Mouse (Mus musculus): ENCODE results near the gene Sirpa. TPM values are rescaled to one million over a fixed set of nuclear protein-coding genes. Genes with fewer than 3 reads are reported as not detected.

Gene Sirpa
- total RNA-seq (2012; rRNA removed): 6.5 and 8.3 TPM in 2 replicates

DNA sequence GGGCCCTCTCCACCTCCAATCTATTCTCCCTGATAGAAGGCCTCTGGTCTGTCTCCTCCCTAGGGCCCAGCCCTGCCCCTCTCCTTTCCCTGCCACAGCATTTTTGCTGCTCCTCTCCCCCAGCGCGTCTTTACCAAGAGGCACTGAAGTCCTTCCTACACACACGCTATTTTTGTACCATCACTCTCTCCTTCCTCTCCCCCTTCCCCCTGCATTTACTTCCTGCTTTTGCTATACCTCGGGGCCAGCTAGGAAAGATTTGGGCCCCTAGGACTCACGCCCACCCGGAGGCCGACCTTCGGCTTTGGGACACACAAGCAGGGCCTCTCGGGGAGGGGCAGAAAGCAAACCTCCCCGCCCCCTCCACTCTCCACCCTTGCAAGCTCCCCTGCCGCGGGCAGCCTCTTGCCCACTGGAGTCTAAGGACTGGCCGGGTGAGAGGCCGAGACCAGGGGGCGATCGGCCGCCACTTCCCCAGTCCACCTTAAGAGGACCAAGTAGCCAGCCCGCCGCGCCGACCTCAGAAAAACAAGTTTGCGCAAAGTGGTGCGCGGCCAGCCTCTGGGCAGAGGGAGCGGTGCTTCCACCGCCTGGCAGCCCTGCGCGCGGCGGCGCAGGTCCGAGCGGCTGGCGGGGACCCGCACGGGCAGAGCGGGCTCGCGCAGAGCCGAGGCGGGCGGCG lies at the start of gene Sirpa:
Gene Sirpa, plus strand, starts transcription at position 377 of the 682 bp plus-strand sequence.
- Histone ChIP-seq H3K4me1 (ENCODE audit: control insufficient read depth in 2 of 2, insufficient read depth in 2 of 2, low read length in 2 of 2, poor library complexity in 1 of 2) (peaks cover 3 to 7% of the 10 kb centered on the region in 2 experiments), H3K9me3 (ENCODE audit: control insufficient read depth, insufficient read depth, low read depth, low read length) (no peaks in the 10 kb centered on the region), H3K36me3 (ENCODE audit: control insufficient read depth, insufficient read depth, low read length, poor library complexity, severe bottlenecking) (no peaks in the 10 kb centered on the region), H3K27ac (ENCODE audit: insufficient read depth, low read depth, low read length, poor library complexity, severe bottlenecking) (no peak within 1 kb of the TSS), H3K9ac (ENCODE audit: insufficient read depth, low read depth, low read length, poor library complexity, severe bottlenecking) (peak within 1 kb of the TSS; percentile 83), H3K4me3 (ENCODE audit: insufficient read depth in 1 of 2, low read depth in 1 of 2, low read length in 2 of 2, poor library complexity in 1 of 2, severe bottlenecking in 1 of 2) (peak within 1 kb of the TSS; percentile 89 to 96)
- in situ Hi-C loops (cut with MboI; ENCODE audit: low sequenced_read_pairs in 2 of 2, unreplicated experiment in 2 of 2): no loop called here
- no peak for DNase-seq (ENCODE audit: low read depth, low spot score)
- TF ChIP-seq HCFC1 (IDR thresholded peaks at IDR 0.05; ENCODE audit: borderline replicate concordance, insufficient read depth, low read length): no peak
- no peak for TF ChIP-seq ZC3H11A (IDR thresholded peaks at IDR 0.05; ENCODE audit: borderline replicate concordance, low read depth, low read length)
- TF ChIP-seq MAFK (IDR thresholded peaks at IDR 0.05; ENCODE audit: insufficient read depth, low read depth, low read length): no peak
- TF ChIP-seq CHD2 (IDR thresholded peaks at IDR 0.05; ENCODE audit: low read depth, low read length): no peak
- TF ChIP-seq ZNF384 (IDR thresholded peaks at IDR 0.05; ENCODE audit: low read depth, low read length): no peak

DNA sequence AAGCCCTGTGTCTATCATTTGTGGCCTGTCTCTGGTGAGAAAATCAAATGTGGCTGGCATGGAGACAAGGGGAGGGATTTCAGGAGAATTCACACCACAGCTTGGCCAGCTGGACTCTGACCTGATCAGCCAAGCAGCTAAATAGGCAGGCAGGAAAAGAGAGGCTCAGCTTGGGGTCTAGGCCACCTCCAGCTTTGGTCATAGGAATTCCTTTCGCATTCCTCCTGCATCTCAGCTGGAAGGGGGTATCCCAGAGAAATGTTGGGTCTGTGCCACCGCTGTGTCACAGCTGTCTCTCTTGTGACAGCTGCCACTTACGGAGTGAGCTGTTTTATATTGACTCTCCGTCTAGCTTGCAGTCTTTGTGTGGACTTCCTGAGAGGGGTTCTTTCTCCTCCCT lies 48.2 kb upstream of the Sirpa start:
- in situ Hi-C loops (cut with MboI; ENCODE audit: low sequenced_read_pairs in 2 of 2, unreplicated experiment in 2 of 2): no loop called here
- no peak overlapping the region for H3K4me3 ChIP-seq (ENCODE audit: insufficient read depth in 1 of 2, low read depth in 1 of 2, low read length in 2 of 2, poor library complexity in 1 of 2, severe bottlenecking in 1 of 2)
- no peaks in the 10 kb centered on the region for H3K36me3 ChIP-seq (ENCODE audit: control insufficient read depth, insufficient read depth, low read length, poor library complexity, severe bottlenecking)
- no peak overlapping the region for H3K27ac ChIP-seq (ENCODE audit: insufficient read depth, low read depth, low read length, poor library complexity, severe bottlenecking)
- H3K9me3 ChIP-seq (ENCODE audit: control insufficient read depth, insufficient read depth, low read depth, low read length): no peaks in the 10 kb centered on the region
- H3K4me1 ChIP-seq (ENCODE audit: control insufficient read depth in 2 of 2, insufficient read depth in 2 of 2, low read length in 2 of 2, poor library complexity in 1 of 2): no peaks in the 10 kb centered on the region
- TF ChIP-seq HCFC1 (IDR thresholded peaks at IDR 0.05; ENCODE audit: borderline replicate concordance, insufficient read depth, low read length) (no peak), CHD2 (IDR thresholded peaks at IDR 0.05; ENCODE audit: low read depth, low read length) (no peak), ZC3H11A (IDR thresholded peaks at IDR 0.05; ENCODE audit: borderline replicate concordance, low read depth, low read length) (no peak), ZNF384 (IDR thresholded peaks at IDR 0.05; ENCODE audit: low read depth, low read length) (no peak), MAFK (IDR thresholded peaks at IDR 0.05; ENCODE audit: insufficient read depth, low read depth, low read length) (no peak)
- no peak overlapping the region for H3K9ac ChIP-seq (ENCODE audit: insufficient read depth, low read depth, low read length, poor library complexity, severe bottlenecking)
- no peak for DNase-seq (ENCODE audit: low read depth, low spot score)

GRCm38 (mm10) chr2:129544919-129545318 lies 47.7 kb upstream of the Sirpa start:
- TF ChIP-seq CHD2 (IDR thresholded peaks at IDR 0.05; ENCODE audit: low read depth, low read length): no peak
- TF ChIP-seq MAFK (IDR thresholded peaks at IDR 0.05; ENCODE audit: insufficient read depth, low read depth, low read length): no peak
- no peak for TF ChIP-seq ZC3H11A (IDR thresholded peaks at IDR 0.05; ENCODE audit: borderline replicate concordance, low read depth, low read length)
- no peak for TF ChIP-seq HCFC1 (IDR thresholded peaks at IDR 0.05; ENCODE audit: borderline replicate concordance, insufficient read depth, low read length)
- TF ChIP-seq ZNF384 (IDR thresholded peaks at IDR 0.05; ENCODE audit: low read depth, low read length): no peak
- Histone ChIP-seq H3K4me1 (ENCODE audit: control insufficient read depth in 2 of 2, insufficient read depth in 2 of 2, low read length in 2 of 2, poor library complexity in 1 of 2) (no peaks in the 10 kb centered on the region), H3K36me3 (ENCODE audit: control insufficient read depth, insufficient read depth, low read length, poor library complexity, severe bottlenecking) (no peaks in the 10 kb centered on the region), H3K27ac (ENCODE audit: insufficient read depth, low read depth, low read length, poor library complexity, severe bottlenecking) (no peak overlapping the region), H3K4me3 (ENCODE audit: insufficient read depth in 1 of 2, low read depth in 1 of 2, low read length in 2 of 2, poor library complexity in 1 of 2, severe bottlenecking in 1 of 2) (no peak overlapping the region), H3K9ac (ENCODE audit: insufficient read depth, low read depth, low read length, poor library complexity, severe bottlenecking) (no peak overlapping the region), H3K9me3 (ENCODE audit: control insufficient read depth, insufficient read depth, low read depth, low read length) (no peaks in the 10 kb centered on the region)
- in situ Hi-C loops (cut with MboI; ENCODE audit: low sequenced_read_pairs in 2 of 2, unreplicated experiment in 2 of 2): no loop called here
- DNase-seq (ENCODE audit: low read depth, low spot score): no peak

DNA sequence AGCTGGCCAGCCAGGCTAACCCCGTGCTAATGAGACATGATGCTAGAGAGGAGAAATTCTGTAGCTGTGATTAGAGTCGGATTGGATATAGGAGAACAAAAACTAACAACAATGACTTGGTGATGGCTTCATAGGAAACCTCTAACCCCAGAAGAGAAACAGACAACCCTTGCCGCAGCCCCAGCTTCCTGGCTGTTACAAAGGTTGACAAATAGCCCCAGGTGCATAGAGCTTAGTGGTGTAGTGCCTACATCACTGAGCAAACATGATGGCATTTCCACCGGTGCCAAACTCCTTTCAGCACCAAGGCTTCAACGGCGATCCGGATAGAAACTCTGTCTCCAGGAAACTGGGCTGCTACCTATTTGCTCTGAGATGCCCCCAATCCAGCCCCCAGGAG lies 47.0 kb upstream of the Sirpa start:
- no peak for DNase-seq (ENCODE audit: low read depth, low spot score)
- Histone ChIP-seq H3K4me3 (ENCODE audit: insufficient read depth in 1 of 2, low read depth in 1 of 2, low read length in 2 of 2, poor library complexity in 1 of 2, severe bottlenecking in 1 of 2) (no peak overlapping the region), H3K4me1 (ENCODE audit: control insufficient read depth in 2 of 2, insufficient read depth in 2 of 2, low read length in 2 of 2, poor library complexity in 1 of 2) (no peaks in the 10 kb centered on the region), H3K9me3 (ENCODE audit: control insufficient read depth, insufficient read depth, low read depth, low read length) (no peaks in the 10 kb centered on the region), H3K36me3 (ENCODE audit: control insufficient read depth, insufficient read depth, low read length, poor library complexity, severe bottlenecking) (no peaks in the 10 kb centered on the region), H3K27ac (ENCODE audit: insufficient read depth, low read depth, low read length, poor library complexity, severe bottlenecking) (no peak overlapping the region), H3K9ac (ENCODE audit: insufficient read depth, low read depth, low read length, poor library complexity, severe bottlenecking) (no peak overlapping the region)
- in situ Hi-C loops (cut with MboI; ENCODE audit: low sequenced_read_pairs in 2 of 2, unreplicated experiment in 2 of 2): no loop called here
- TF ChIP-seq CHD2 (IDR thresholded peaks at IDR 0.05; ENCODE audit: low read depth, low read length) (no peak), HCFC1 (IDR thresholded peaks at IDR 0.05; ENCODE audit: borderline replicate concordance, insufficient read depth, low read length) (no peak), MAFK (IDR thresholded peaks at IDR 0.05; ENCODE audit: insufficient read depth, low read depth, low read length) (no peak), ZC3H11A (IDR thresholded peaks at IDR 0.05; ENCODE audit: borderline replicate concordance, low read depth, low read length) (no peak), ZNF384 (IDR thresholded peaks at IDR 0.05; ENCODE audit: low read depth, low read length) (no peak)

Data from ES-E14 (cell line).